Mouse (Mus musculus) urinary bladder, adult 18-20 months (tissue): ENCODE measurements around the gene Tm6sf1.
"Not testable (repeated sequence)": the region's sequence is repeated elsewhere in the genome, so short reads cannot be mapped to it uniquely, and the experiment has no call there.

Source experiments
- DNase-seq, 2 experiments: peaks; one replicate each; pipeline ENCODE4 v3.0.0; 2022; ENCODE audit warnings: low spot score in 2 of 2, mixed read lengths in 2 of 2

Gene Tm6sf1

GRCm38 (mm10) chr7:81858968-81859721, at the start of gene Tm6sf1:
Gene Tm6sf1 (plus strand): TSS chr7:81859001.
- no peak for DNase-seq

GRCm38 (mm10) chr7:81824906-81825305, 33.9 kb upstream of the Tm6sf1 start:
- no peak for DNase-seq

GRCm38 (mm10) chr7:81825381-81825780, 33.4 kb upstream of the Tm6sf1 start:
- no peak for DNase-seq

- DNase-seq, result no peak
These were observed 30.8 kb upstream of the Tm6sf1 start for GRCm38 (mm10) chr7:81827806-81828667.

- DNase-seq, result peak in 1 of 2 experiments; percentile 65
These were observed 30.0 kb upstream of the Tm6sf1 start for GRCm38 (mm10) chr7:81828681-81829378.

- DNase-seq, result peak; percentile 67 to 74
These were observed 29.4 kb upstream of the Tm6sf1 start, which contains the start of gene Btbd1 for GRCm38 (mm10) chr7:81829379-81829894. Gene Btbd1 (minus strand): TSS chr7:81829431.

GRCm38 (mm10) chr7:81834847-81835246, 24.0 kb upstream of the Tm6sf1 start:
- no peak for DNase-seq

- DNase-seq, result no peak
These were observed 23.4 kb upstream of the Tm6sf1 start for GRCm38 (mm10) chr7:81835430-81835829.

- DNase-seq, result not testable (repeated sequence)
These were observed 21.0 kb upstream of the Tm6sf1 start for GRCm38 (mm10) chr7:81837771-81838170.

GRCm38 (mm10) chr7:81839746-81840145, 19.1 kb upstream of the Tm6sf1 start:
- DNase-seq, result no peak

GRCm38 (mm10) chr7:81840661-81841181, 18.1 kb upstream of the Tm6sf1 start:
- DNase-seq, result no peak

GRCm38 (mm10) chr7:81841439-81841838, 17.4 kb upstream of the Tm6sf1 start:
- DNase-seq, result no peak

- no peak for DNase-seq
These were observed 16.7 kb upstream of the Tm6sf1 start for GRCm38 (mm10) chr7:81842141-81842540.

- DNase-seq, result no peak
These were observed 15.8 kb upstream of the Tm6sf1 start for GRCm38 (mm10) chr7:81842998-81843397.

- no peak for DNase-seq
These were observed 14.9 kb upstream of the Tm6sf1 start for GRCm38 (mm10) chr7:81843903-81844302.

GRCm38 (mm10) chr7:81844801-81845200, 14.0 kb upstream of the Tm6sf1 start:
- no peak for DNase-seq

- no peak for DNase-seq
These were observed 13.5 kb upstream of the Tm6sf1 start for GRCm38 (mm10) chr7:81845313-81845712.

GRCm38 (mm10) chr7:81846008-81846407, 12.8 kb upstream of the Tm6sf1 start:
- DNase-seq, result no peak

GRCm38 (mm10) chr7:81847010-81847409, 11.8 kb upstream of the Tm6sf1 start:
- DNase-seq, result no peak

- DNase-seq, result no peak
These were observed 11.0 kb upstream of the Tm6sf1 start for GRCm38 (mm10) chr7:81847777-81848176.

- DNase-seq, result no peak
These were observed 9.6 kb upstream of the Tm6sf1 start for GRCm38 (mm10) chr7:81849214-81849613.

GRCm38 (mm10) chr7:81849633-81850032, 9.2 kb upstream of the Tm6sf1 start:
- no peak for DNase-seq
